Mouse (Mus musculus) MEL (cell line): ENCODE measurements around the gene Chac2. TPM values are rescaled to one million over a fixed set of nuclear protein-coding genes. Genes with fewer than 3 reads are reported as not detected.

Experiments used
- DNase-seq: peaks from one replicate; pipeline ENCODE4 v3.0.0; 2011; ENCODE audit warnings: low read depth, low spot score
- H3K27ac ChIP-seq: 2 replicates; pipeline ENCODE4 v1.5.1; 2012; ENCODE audit warnings: low read depth, mild to moderate bottlenecking, control low read depth, low read length, moderate library complexity; ENCODE audit not compliant: control insufficient read depth
- H3K27me3 ChIP-seq, 2 experiments: fragments of 150-350 bp in 1 of 2; sonication (generic) in 1 of 2; 2 replicates each; pipeline ENCODE4 v1.6.1; 2012; ENCODE audit warnings: low read length in 2 of 2, mild to moderate bottlenecking in 2 of 2, improper control_type of control experiment in 1 of 2, moderate library complexity in 1 of 2; ENCODE audit not compliant: insufficient read depth in 2 of 2, control insufficient read depth in 1 of 2
- H3K36me3 ChIP-seq, 2 experiments: 2 replicates each; pipeline ENCODE4 v1.6.1; 2012 to 2014; ENCODE audit warnings: low read length in 2 of 2, improper control_type of control experiment in 1 of 2, inconsistent platforms in 1 of 2, mild to moderate bottlenecking in 1 of 2; ENCODE audit not compliant: insufficient read depth in 2 of 2, control insufficient read depth in 1 of 2
- H3K4me1 ChIP-seq, 2 experiments: fragments of 150-350 bp in 1 of 2; sonication (generic) in 1 of 2; 2 replicates each; pipeline ENCODE4 v1.6.1; 2012; ENCODE audit warnings: low read length in 2 of 2, improper control_type of control experiment in 1 of 2, mild to moderate bottlenecking in 1 of 2; ENCODE audit not compliant: insufficient read depth in 2 of 2, control insufficient read depth in 1 of 2
- H3K4me3 ChIP-seq, 2 experiments: fragments of 150-350 bp in 1 of 2; sonication (generic) in 1 of 2; 2 replicates each; pipeline ENCODE4 v1.5.1; 2012; ENCODE audit warnings: low read depth in 2 of 2, low read length in 2 of 2, mild to moderate bottlenecking in 2 of 2, moderate library complexity in 2 of 2, control low read depth in 1 of 2, improper control_type of control experiment in 1 of 2; ENCODE audit not compliant: control insufficient read depth in 1 of 2, insufficient read depth in 1 of 2
- H3K79me2 ChIP-seq: 2 replicates; pipeline ENCODE4 v1.6.1; 2012; ENCODE audit warnings: mild to moderate bottlenecking, low read length, moderate library complexity; ENCODE audit not compliant: control insufficient read depth, poor library complexity, insufficient read depth
- H3K9ac ChIP-seq: 2 replicates; pipeline ENCODE4 v1.6.1; 2012; ENCODE audit warnings: low read depth, mild to moderate bottlenecking, control low read depth, low read length, moderate library complexity; ENCODE audit not compliant: control insufficient read depth, poor library complexity, severe bottlenecking
- H3K9me3 ChIP-seq: fragments of 150-350 bp; sonication (generic); replicated peaks from 2 replicates; pipeline ENCODE4 v1.6.1; 2012; ENCODE audit warnings: mild to moderate bottlenecking, low read length, improper control_type of control experiment, moderate library complexity; ENCODE audit not compliant: insufficient read depth
- BHLHE40 ChIP-seq: IDR thresholded peaks from 2 replicates; pipeline ENCODE4 v1.6.1; 2012; ENCODE audit warnings: low read depth, mild to moderate bottlenecking, inconsistent platforms, low read length, improper control_type of control experiment, borderline replicate concordance
- CHD1 ChIP-seq: IDR thresholded peaks from 2 replicates; pipeline ENCODE4 v1.6.1; 2012; ENCODE audit warnings: low read depth, mild to moderate bottlenecking, inconsistent platforms, low read length, improper control_type of control experiment
- CTCF ChIP-seq, 3 experiments: IDR thresholded peaks in 2 of 3; conservative IDR thresholded peaks in 1 of 3; 2 replicates each; pipeline ENCODE4 v1.5.1; 2011 to 2012; ENCODE audit warnings: low read length in 3 of 3, low read depth in 2 of 3, mild to moderate bottlenecking in 2 of 3, improper control_type of control experiment in 1 of 3, inconsistent platforms in 1 of 3, mixed read lengths in 1 of 3, moderate library complexity in 1 of 3; ENCODE audit not compliant: control insufficient read depth in 1 of 3, insufficient read depth in 1 of 3, poor library complexity in 1 of 3, severe bottlenecking in 1 of 3
- E2F4 ChIP-seq: IDR thresholded peaks from 2 replicates; pipeline ENCODE4 v1.6.1; 2011; ENCODE audit warnings: low read depth, low read length, improper control_type of control experiment, borderline replicate concordance
- ELF1 ChIP-seq: IDR thresholded peaks from 2 replicates; pipeline ENCODE4 v1.6.1; 2014; ENCODE audit warnings: low read depth, mild to moderate bottlenecking, inconsistent platforms, low read length, improper control_type of control experiment, moderate library complexity
- HCFC1 ChIP-seq: IDR thresholded peaks from 2 replicates; pipeline ENCODE4 v1.6.1; 2012; ENCODE audit warnings: low read depth, mild to moderate bottlenecking, inconsistent platforms, low read length, improper control_type of control experiment, moderate library complexity
- KAT2A ChIP-seq: conservative IDR thresholded peaks from 2 replicates; pipeline ENCODE4 v1.6.1; 2012; ENCODE audit warnings: low read depth, low read length, improper control_type of control experiment, inconsistent platforms
- MEF2A ChIP-seq: IDR thresholded peaks from 2 replicates; pipeline ENCODE4 v1.6.1; 2014; ENCODE audit warnings: low read depth, mild to moderate bottlenecking, inconsistent platforms, low read length, improper control_type of control experiment; ENCODE audit not compliant: poor library complexity, insufficient replicate concordance, severe bottlenecking; ENCODE audit errors: extremely low read depth
- MYB ChIP-seq: IDR thresholded peaks from 2 replicates; pipeline ENCODE4 v1.6.1; 2011; ENCODE audit warnings: mild to moderate bottlenecking, low read depth, low read length, improper control_type of control experiment
- NELFE ChIP-seq: IDR thresholded peaks from 2 replicates; pipeline ENCODE4 v1.6.1; 2011; ENCODE audit warnings: low read depth, low read length, improper control_type of control experiment
- NRF1 ChIP-seq: IDR thresholded peaks from 2 replicates; pipeline ENCODE4 v1.6.1; 2014; ENCODE audit warnings: low read depth, mild to moderate bottlenecking, inconsistent platforms, low read length, improper control_type of control experiment, moderate library complexity; ENCODE audit not compliant: poor library complexity, insufficient read depth, severe bottlenecking
- POLR2AphosphoS2 ChIP-seq: IDR thresholded peaks from 2 replicates; pipeline ENCODE4 v1.6.1; 2011; ENCODE audit warnings: low read length, improper control_type of control experiment
- POLR2AphosphoS5 ChIP-seq: IDR thresholded peaks from 2 replicates; pipeline ENCODE4 v1.6.1; 2012; ENCODE audit warnings: low read depth, borderline replicate concordance, mild to moderate bottlenecking, inconsistent platforms, low read length, moderate library complexity, mixed read lengths
- RAD21 ChIP-seq: IDR thresholded peaks from 2 replicates; pipeline ENCODE4 v1.6.1; 2011; ENCODE audit warnings: mild to moderate bottlenecking, low read depth, low read length, improper control_type of control experiment
- RCOR1 ChIP-seq: IDR thresholded peaks from 2 replicates; pipeline ENCODE4 v1.6.1; 2012; ENCODE audit warnings: low read depth, mild to moderate bottlenecking, inconsistent platforms, low read length, improper control_type of control experiment
- SMC3 ChIP-seq: IDR thresholded peaks from 2 replicates; pipeline ENCODE4 v1.6.1; 2011; ENCODE audit warnings: low read depth, low read length, improper control_type of control experiment
- UBTF ChIP-seq: IDR thresholded peaks from 2 replicates; pipeline ENCODE4 v1.6.1; 2012; ENCODE audit warnings: low read depth, mild to moderate bottlenecking, inconsistent platforms, low read length, improper control_type of control experiment, moderate library complexity, borderline replicate concordance; ENCODE audit not compliant: insufficient read depth
- USF2 ChIP-seq, 2 experiments: IDR thresholded peaks; 2 replicates each; pipeline ENCODE4 v1.6.1; 2011 to 2012; ENCODE audit warnings: improper control_type of control experiment in 2 of 2, low read length in 2 of 2, borderline replicate concordance in 1 of 2, inconsistent platforms in 1 of 2, low read depth in 1 of 2, mild to moderate bottlenecking in 1 of 2; ENCODE audit not compliant: insufficient read depth in 1 of 2
- ZC3H11A ChIP-seq: IDR thresholded peaks from 2 replicates; pipeline ENCODE4 v1.6.1; 2012; ENCODE audit warnings: low read depth, mild to moderate bottlenecking, inconsistent platforms, low read length, improper control_type of control experiment
- ZKSCAN1 ChIP-seq: IDR thresholded peaks from 2 replicates; pipeline ENCODE4 v1.6.1; 2012; ENCODE audit warnings: low read depth, mild to moderate bottlenecking, inconsistent platforms, low read length, improper control_type of control experiment, moderate library complexity
- ZNF384 ChIP-seq: IDR thresholded peaks from 2 replicates; pipeline ENCODE4 v1.6.1; 2012; ENCODE audit warnings: low read depth, mild to moderate bottlenecking, inconsistent platforms, low read length, improper control_type of control experiment
- polyA plus RNA-seq, 2 experiments: library from polyadenylated mRNA; stranded (reverse) in 1 of 2; unstranded in 1 of 2; fragments of >175 nt in 1 of 2; fragments of >200 nt in 1 of 2; gene quantifications; 2 replicates each; pipeline versions ENCODE4 v1.2.1 to v1.2.4; 2012; ENCODE audit warnings: low replicate concordance in 2 of 2, low read depth in 1 of 2; ENCODE audit not compliant: insufficient read length in 2 of 2, insufficient read depth in 1 of 2, missing spikeins in 1 of 2
- total RNA-seq: library from RNA; depleted of rRNA; stranded (reverse); fragments of 300-350 nt; gene quantifications from 2 replicates; pipeline ENCODE4 v1.2.3, GENCODE M21; 2012

Chac2 gene
- total and polyA plus RNA-seq, 3 experiments = 10.8 to 11.1 TPM; not detected in 1

GRCm38 (mm10) chr11:30954279-30954725 lies 31.8 kb downstream of the Chac2 start, which contains the start of gene Erlec1 (continued):
- TF ChIP-seq MEF2A = no peak
- peak; percentile 88 for TF ChIP-seq KAT2A
- peak; percentile 90 for TF ChIP-seq ELF1
- TF ChIP-seq NRF1 = 0 out of 2 replicates have a peak, but pooled peaks have one; percentile 18
- no peak for TF ChIP-seq ZNF384
- TF ChIP-seq POLR2AphosphoS5 = no peak
- no peak for TF ChIP-seq CTCF (IDR thresholded peaks at IDR 0.05 in 2 of 3, conservative IDR thresholded peaks at IDR 0.05 in 1 of 3; ENCODE audit: control insufficient read depth in 1 of 3, insufficient read depth in 1 of 3, low read depth in 2 of 3, low read length in 3 of 3, poor library complexity in 1 of 3, severe bottlenecking in 1 of 3)
- peak; percentile 23; the same call in 1 of the 2 replicates for TF ChIP-seq MYB
- TF ChIP-seq UBTF = no peak
- TF ChIP-seq CHD1 = no peak
- TF ChIP-seq E2F4 = no peak; the same call in 1 of the 2 replicates
- no peak for TF ChIP-seq ZC3H11A
- TF ChIP-seq BHLHE40 = no peak
- no peak for TF ChIP-seq RAD21
- TF ChIP-seq POLR2AphosphoS2 = 0 out of 2 replicates have a peak, but pooled peaks have one; percentile 43
- TF ChIP-seq, all 39 proteins: peak for 20

- DNase-seq = peak; percentile 68
- Histone ChIP-seq H3K79me2 (peaks cover 9% of the 10 kb centered on the region), H3K4me3 (peak overlapping the region; percentile 65 to 93), H3K27me3 (no peaks in the 10 kb centered on the region), H3K36me3 (peaks cover 7 to 14% of the 10 kb centered on the region in 2 experiments), H3K9me3 (no peaks in the 10 kb centered on the region), H3K4me1 (peaks cover 0 to 3% of the 10 kb centered on the region in 2 experiments; a peak in 2 of 4 replicates), H3K27ac (peak overlapping the region; percentile 43), H3K9ac (peak overlapping the region; percentile 73)
- no peak for TF ChIP-seq NELFE
- peak; percentile 10 for TF ChIP-seq RAD21
- TF ChIP-seq HCFC1 = no peak
- TF ChIP-seq SMC3 = peak; percentile 34
- TF ChIP-seq UBTF = no peak
- no peak for TF ChIP-seq RCOR1
- TF ChIP-seq ELF1 = no peak
- no peak for TF ChIP-seq ZNF384
- TF ChIP-seq ZKSCAN1 = no peak
- TF ChIP-seq CHD1 = no peak
- TF ChIP-seq USF2 (IDR thresholded peaks at IDR 0.05; ENCODE audit: borderline replicate concordance in 1 of 2, insufficient read depth in 1 of 2, low read depth in 1 of 2, low read length in 2 of 2) = no peak
- peak in 1 of 3 experiments; percentile 5; a peak in 1 of 6 replicates for TF ChIP-seq CTCF (IDR thresholded peaks at IDR 0.05 in 2 of 3, conservative IDR thresholded peaks at IDR 0.05 in 1 of 3; ENCODE audit: control insufficient read depth in 1 of 3, insufficient read depth in 1 of 3, low read depth in 2 of 3, low read length in 3 of 3, poor library complexity in 1 of 3, severe bottlenecking in 1 of 3)
Observed at GRCm38 (mm10) chr11:30953469-30954154, 32.5 kb downstream of the Chac2 start.
